Mouse (Mus musculus) cortical plate, adult 2 months (tissue): ENCODE measurements around the gene Ccdc34.

Source experiments
- CTCF ChIP-seq: fragments of 200-500 bp; IDR thresholded peaks from 2 replicates; pipeline ENCODE4 v1.5.1; 2011; ENCODE audit warnings: mild to moderate bottlenecking, control low read depth, low read length; ENCODE audit not compliant: insufficient read depth; ENCODE audit errors: extremely low read depth
- POLR2A ChIP-seq: fragments of 200-500 bp; IDR thresholded peaks from 2 replicates; pipeline ENCODE4 v1.6.1; 2011; ENCODE audit warnings: mild to moderate bottlenecking, low read length, control low read depth; ENCODE audit not compliant: insufficient read depth; ENCODE audit errors: extremely low read depth

- TF ChIP-seq CTCF (no peak), POLR2A (no peak)
Observed at GRCm38 (mm10) chr2:110037221-110037620, 19.6 kb downstream of the Ccdc34 start.
